Mouse (Mus musculus) limb, embryonic 12.5 days (tissue): ENCODE results near the gene Cox8c. TPM values are rescaled to one million over a fixed set of nuclear protein-coding genes. Genes with fewer than 3 reads are reported as not detected.

Source experiments
- ATAC-seq: fragments of 200-750 bp; cut with Nextera tagmentation; 2 replicates; pipeline ENCODE4 v1.8.0; 2017; ENCODE audit warnings: low read depth, moderate TSS enrichment; ENCODE audit not compliant: insufficient number of reproducible peaks, insufficient read depth, low FRiP score, low TSS enrichment
- H3K27ac ChIP-seq: fragments of 300-500 bp; sonication (generic); 2 replicates; pipeline ENCODE4 v1.5.1; 2016; ENCODE audit warnings: mild to moderate bottlenecking, moderate library complexity
- H3K27me3 ChIP-seq: fragments of 300-500 bp; sonication (generic); 2 replicates; pipeline ENCODE4 v1.6.1; 2016; ENCODE audit warnings: mild to moderate bottlenecking, moderate library complexity
- H3K36me3 ChIP-seq: fragments of 300-500 bp; sonication (generic); 2 replicates; pipeline ENCODE4 v1.6.1; 2016; ENCODE audit warnings: mild to moderate bottlenecking, moderate library complexity
- H3K4me1 ChIP-seq: fragments of 300-500 bp; sonication (generic); replicated peaks from 2 replicates; pipeline ENCODE4 v1.6.1; 2016
- H3K4me2 ChIP-seq: fragments of 300-500 bp; sonication (generic); 2 replicates; pipeline ENCODE4 v1.6.1; 2016; ENCODE audit warnings: mild to moderate bottlenecking, moderate library complexity
- H3K4me3 ChIP-seq: fragments of 300-500 bp; sonication (generic); replicated peaks from 2 replicates; pipeline ENCODE4 v1.5.1; 2016; ENCODE audit warnings: mild to moderate bottlenecking
- H3K9ac ChIP-seq: fragments of 300-500 bp; sonication (generic); replicated peaks from 2 replicates; pipeline ENCODE4 v1.6.1; 2016; ENCODE audit warnings: mild to moderate bottlenecking, moderate library complexity
- H3K9me3 ChIP-seq: fragments of 300-500 bp; sonication (generic); 2 replicates; pipeline ENCODE4 v1.6.1; 2016; ENCODE audit warnings: mild to moderate bottlenecking, moderate library complexity
- WGBS: fragments of 180-500 bp; shearing (Covaris S2); methylation state at CpG from one replicate; pipeline ENCODE4 v1.1.7; 2016; 5-methylcytosine and 5-hydroxymethylcytosine counted together
- polyA plus RNA-seq: library from polyadenylated mRNA; unstranded; fragments of >200 nt; fragmentation: Nextera tagmentation; extraction: Ambion mirVana; gene quantifications from 2 replicates; pipeline ENCODE4 v1.2.1, GENCODE M21; 2016

The Cox8c gene
- polyA plus RNA-seq = not detected in 2 replicates

GRCm38 (mm10) chr12:102899091-102899490, at the start of gene Cox8c:
TSS of gene Cox8c (plus strand) at chr12:102899316.
- H3K4me2 ChIP-seq = no peak within 1 kb of the TSS
- no peak within 1 kb of the TSS for H3K9ac ChIP-seq
- no peak for ATAC-seq
- H3K4me3 ChIP-seq = no peak within 1 kb of the TSS
- no peak within 1 kb of the TSS for H3K27ac ChIP-seq
- 90% methylated on average over 17 of the region's 17 CpGs for WGBS
- H3K27me3 ChIP-seq = 0 out of 2 replicates have a peak, but pooled peaks cover 3% of the 10 kb centered on the region
- H3K9me3 ChIP-seq = no peaks in the 10 kb centered on the region
- H3K36me3 ChIP-seq = no peaks in the 10 kb centered on the region
- H3K4me1 ChIP-seq = no peaks in the 10 kb centered on the region

- Histone ChIP-seq H3K4me2 (no peak overlapping the region), H3K36me3 (no peaks in the 10 kb centered on the region), H3K9ac (no peak overlapping the region), H3K4me1 (peaks cover 8% of the 10 kb centered on the region), H3K9me3 (no peaks in the 10 kb centered on the region), H3K27me3 (no peaks in the 10 kb centered on the region), H3K4me3 (no peak overlapping the region), H3K27ac (no peak overlapping the region)
- ATAC-seq = no peak
Observed at GRCm38 (mm10) chr12:102860806-102861205, 38.3 kb upstream of the Cox8c start.

GRCm38 (mm10) chr12:102869802-102870201, 29.3 kb upstream of the Cox8c start:
- Histone ChIP-seq H3K9ac (no peak overlapping the region), H3K4me1 (no peaks in the 10 kb centered on the region), H3K27me3 (no peaks in the 10 kb centered on the region), H3K27ac (no peak overlapping the region), H3K9me3 (no peaks in the 10 kb centered on the region), H3K4me2 (no peak overlapping the region), H3K36me3 (peaks cover 2% of the 10 kb centered on the region; the same call in 1 of the 2 replicates), H3K4me3 (no peak overlapping the region)
- ATAC-seq = no peak
- WGBS = 95% methylated on average over 2 of the region's 2 CpGs

GRCm38 (mm10) chr12:102870527-102870926, 28.6 kb upstream of the Cox8c start:
- Histone ChIP-seq H3K9me3 (no peaks in the 10 kb centered on the region), H3K4me3 (no peak overlapping the region), H3K9ac (no peak overlapping the region), H3K4me2 (no peak overlapping the region), H3K27me3 (no peaks in the 10 kb centered on the region), H3K27ac (no peak overlapping the region), H3K36me3 (peaks cover 2% of the 10 kb centered on the region; the same call in 1 of the 2 replicates), H3K4me1 (no peaks in the 10 kb centered on the region)
- 92% methylated on average over 1 of the region's 1 CpGs for WGBS
- ATAC-seq = no peak

DNA sequence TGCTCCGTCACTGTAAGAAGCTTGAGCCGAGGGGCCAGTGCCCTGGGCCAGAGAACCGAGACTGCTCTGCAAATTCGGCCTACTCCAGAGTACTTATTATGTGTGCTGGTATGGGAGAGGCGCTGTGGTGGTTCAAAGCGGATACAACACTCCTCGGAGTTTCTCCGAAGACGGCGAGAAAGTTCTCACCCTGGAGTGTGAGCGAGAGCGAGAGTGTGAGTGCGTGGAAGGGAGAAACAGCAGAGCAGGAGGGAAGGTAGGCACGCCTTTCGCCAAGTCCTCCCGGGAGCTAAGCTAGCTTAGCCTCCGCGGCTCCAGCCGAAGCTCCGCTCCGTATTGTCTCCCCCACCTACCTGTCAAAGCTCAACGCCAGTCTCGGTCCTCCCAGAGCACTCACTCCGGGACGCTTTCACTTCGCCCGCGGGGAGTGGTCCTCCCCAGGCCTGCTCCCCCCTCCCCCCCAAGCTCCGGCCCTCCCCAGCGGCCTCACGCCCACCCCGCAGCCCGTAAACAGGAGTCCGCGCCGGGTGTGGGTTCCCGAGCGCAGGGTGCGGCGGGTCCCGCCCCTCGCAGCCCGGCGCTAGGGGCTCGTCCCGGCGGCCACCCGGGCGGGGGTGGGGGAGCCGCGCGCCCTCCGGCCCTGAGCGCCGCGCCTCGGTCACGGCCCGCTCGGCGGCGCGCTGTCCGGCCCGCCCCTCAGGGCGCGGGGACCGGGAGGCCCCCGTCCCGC, 21.6 kb upstream of the Cox8c start:
- peak overlapping the region; percentile 95 for H3K9ac ChIP-seq
- H3K4me2 ChIP-seq = peak overlapping the region; percentile 79
- H3K4me1 ChIP-seq = peaks cover 18% of the 10 kb centered on the region
- no peaks in the 10 kb centered on the region for H3K9me3 ChIP-seq
- H3K4me3 ChIP-seq = peak overlapping the region; percentile 93
- peak; percentile 81 for ATAC-seq
- 1% methylated on average over 65 of the region's 70 CpGs for WGBS
- no peaks in the 10 kb centered on the region for H3K36me3 ChIP-seq
- H3K27me3 ChIP-seq = no peaks in the 10 kb centered on the region
- H3K27ac ChIP-seq = peak overlapping the region; percentile 96

- under 1% methylated on average over 78 of the region's 95 CpGs for WGBS
- Histone ChIP-seq H3K4me2 (peak within 1 kb of the TSS; percentile 79), H3K36me3 (no peaks in the 10 kb centered on the region), H3K4me3 (peak within 1 kb of the TSS; percentile 93), H3K27ac (peak within 1 kb of the TSS; percentile 96), H3K4me1 (peaks cover 18% of the 10 kb centered on the region), H3K27me3 (no peaks in the 10 kb centered on the region), H3K9ac (peak within 1 kb of the TSS; percentile 95), H3K9me3 (no peaks in the 10 kb centered on the region)
- peak; percentile 96 for ATAC-seq
Observed at GRCm38 (mm10) chr12:102878031-102878823, 20.9 kb upstream of the Cox8c start, which contains the start of gene Btbd7. TSS of gene Btbd7 (minus strand) at chr12:102878471.

DNA sequence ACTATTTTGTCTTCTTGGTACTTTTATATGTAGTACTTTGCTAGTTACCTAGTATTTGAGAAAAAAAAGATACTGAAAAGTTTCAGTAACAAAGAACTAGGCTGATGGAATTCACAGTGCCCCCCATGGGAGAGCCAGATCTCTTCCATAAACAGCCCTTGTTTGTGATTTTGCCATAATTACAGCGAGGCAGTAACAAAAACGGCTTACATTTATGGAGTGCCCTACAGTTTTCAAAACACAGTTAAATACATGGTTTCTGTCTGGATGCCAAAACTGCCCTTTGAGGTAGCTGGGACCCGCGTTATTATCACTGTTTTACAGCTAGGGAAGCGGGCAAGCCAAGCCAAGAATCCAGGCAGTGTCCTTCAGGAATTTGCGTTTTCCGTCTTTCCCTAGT, 20.2 kb upstream of the Cox8c start:
- no peak for ATAC-seq
- Histone ChIP-seq H3K9ac (peak overlapping the region; percentile 95), H3K27me3 (no peaks in the 10 kb centered on the region)

DNA sequence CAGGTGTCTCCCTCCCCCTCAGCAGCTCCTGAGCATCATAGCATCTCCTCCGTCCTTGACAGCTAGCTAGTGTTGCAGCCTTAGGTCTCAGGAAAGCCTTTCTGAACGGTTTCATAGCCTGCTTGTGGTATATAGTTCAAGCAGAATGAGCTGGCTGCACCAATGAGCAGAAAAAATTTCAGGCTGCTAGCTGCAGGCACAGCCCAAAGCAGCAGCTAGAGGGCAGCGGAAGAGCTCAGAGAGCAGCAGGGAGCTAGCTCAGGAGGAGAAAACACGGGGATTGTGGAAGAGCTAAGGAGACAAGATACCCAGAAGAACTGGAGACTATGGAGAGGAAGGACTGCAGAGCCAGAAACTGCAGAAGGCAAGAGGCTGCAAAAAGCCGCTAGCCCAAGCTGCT, 13.4 kb upstream of the Cox8c start:
- no peaks in the 10 kb centered on the region for H3K4me1 ChIP-seq
- WGBS = 21% methylated on average over 5 of the region's 5 CpGs
- ATAC-seq = no peak
- H3K36me3 ChIP-seq = no peaks in the 10 kb centered on the region
- H3K9me3 ChIP-seq = no peaks in the 10 kb centered on the region
- no peak overlapping the region for H3K4me3 ChIP-seq
- H3K27ac ChIP-seq = no peak overlapping the region
- H3K27me3 ChIP-seq = peaks cover 8% of the 10 kb centered on the region
- no peak overlapping the region for H3K9ac ChIP-seq
- H3K4me2 ChIP-seq = no peak overlapping the region

More for the DNA sequence above, 20.2 kb upstream of the Cox8c start:
- Histone ChIP-seq H3K4me3 (peak overlapping the region; percentile 93), H3K9me3 (no peaks in the 10 kb centered on the region), H3K36me3 (no peaks in the 10 kb centered on the region), H3K4me1 (peaks cover 18% of the 10 kb centered on the region), H3K27ac (peak overlapping the region; percentile 96), H3K4me2 (peak overlapping the region; percentile 79)
- 31% methylated on average over 7 of the region's 7 CpGs for WGBS

DNA sequence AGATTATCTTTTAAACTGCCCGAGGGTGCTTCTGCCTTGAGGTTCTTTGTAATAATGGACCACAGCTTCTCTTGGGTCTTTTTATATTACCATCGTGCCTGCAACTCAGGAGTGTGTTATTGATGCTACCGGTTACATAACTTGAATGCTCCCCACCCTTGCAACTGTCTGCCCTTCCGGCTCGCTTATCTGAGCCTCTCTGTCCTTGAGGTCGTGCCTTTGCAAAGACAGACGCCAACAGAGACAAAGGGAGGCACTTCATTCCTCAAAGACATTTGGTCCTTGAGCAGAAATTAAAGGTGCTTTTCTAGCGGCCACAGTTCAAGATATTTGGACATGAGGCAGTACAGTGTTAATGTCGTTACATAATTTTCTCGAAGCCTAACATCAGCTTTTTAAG, 11.8 kb upstream of the Cox8c start:
- Histone ChIP-seq H3K4me3 (no peak overlapping the region), H3K9me3 (0 out of 2 replicates have a peak, but pooled peaks cover 3% of the 10 kb centered on the region), H3K4me2 (no peak overlapping the region), H3K27ac (no peak overlapping the region), H3K27me3 (peaks cover 8% of the 10 kb centered on the region), H3K4me1 (no peaks in the 10 kb centered on the region), H3K36me3 (no peaks in the 10 kb centered on the region), H3K9ac (no peak overlapping the region)
- 72% methylated on average over 10 of the region's 10 CpGs for WGBS
- ATAC-seq = no peak

DNA sequence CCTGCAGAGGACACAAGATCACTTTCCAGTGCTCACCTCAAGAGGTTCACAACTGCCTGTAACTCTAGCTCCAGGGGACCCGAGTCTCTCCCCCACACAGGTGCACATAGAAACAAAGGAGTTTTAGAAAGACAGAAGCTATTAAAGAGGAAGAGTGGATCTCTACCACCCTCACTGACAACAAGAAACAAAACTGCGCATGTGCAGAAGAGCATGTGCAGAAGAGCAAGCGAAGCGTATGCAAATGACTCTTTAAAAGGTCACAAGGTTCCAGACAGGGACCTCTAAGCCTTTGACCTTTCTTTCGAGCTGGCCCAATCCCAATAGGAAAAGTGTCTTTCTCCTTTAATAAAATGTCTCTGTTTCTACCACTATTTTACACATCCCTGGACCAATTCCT, 10.5 kb upstream of the Cox8c start:
- 75% methylated on average over 5 of the region's 5 CpGs for WGBS
- Histone ChIP-seq H3K4me1 (no peaks in the 10 kb centered on the region), H3K27me3 (peaks cover 8% of the 10 kb centered on the region), H3K9me3 (0 out of 2 replicates have a peak, but pooled peaks cover 3% of the 10 kb centered on the region), H3K27ac (no peak overlapping the region), H3K9ac (no peak overlapping the region), H3K36me3 (no peaks in the 10 kb centered on the region), H3K4me2 (no peak overlapping the region), H3K4me3 (no peak overlapping the region)
- ATAC-seq = no peak

GRCm38 (mm10) chr12:102908191-102908590, 9.1 kb downstream of the Cox8c start:
- no peak for ATAC-seq
- no peak overlapping the region for H3K27ac ChIP-seq
- WGBS = 42% methylated on average over 3 of the region's 3 CpGs
- H3K4me1 ChIP-seq = no peaks in the 10 kb centered on the region
- no peak overlapping the region for H3K4me3 ChIP-seq
- H3K36me3 ChIP-seq = no peaks in the 10 kb centered on the region
- no peak overlapping the region for H3K4me2 ChIP-seq
- H3K27me3 ChIP-seq = peaks cover 32% of the 10 kb centered on the region
- no peaks in the 10 kb centered on the region for H3K9me3 ChIP-seq
- H3K9ac ChIP-seq = no peak overlapping the region
